Mouse (Mus musculus) cerebellum, adult 18-20 months (tissue): ENCODE data around the gene Vsig10l.

ENCODE experiments used
- DNase-seq, 2 experiments: peaks; one replicate each; pipeline ENCODE4 v3.0.0; 2021

Gene Vsig10l

GRCm38 (mm10) chr7:43463976-43464375, 1.0 kb downstream of the Vsig10l start:
- DNase-seq: no peak

GRCm38 (mm10) chr7:43464864-43465343, 2.0 kb downstream of the Vsig10l start:
- no peak for DNase-seq

GRCm38 (mm10) chr7:43465344-43466098, 2.6 kb downstream of the Vsig10l start:
- peak; percentile 68 to 79 for DNase-seq

- peak; percentile 82 to 88 for DNase-seq
These were observed 3.2 kb downstream of the Vsig10l start for GRCm38 (mm10) chr7:43466099-43466694.

GRCm38 (mm10) chr7:43470373-43470772, 7.4 kb downstream of the Vsig10l start:
- DNase-seq: peak; percentile 42 to 49

- no peak for DNase-seq
These were observed 12.8 kb downstream of the Vsig10l start for GRCm38 (mm10) chr7:43475706-43476105.

- no peak for DNase-seq
These were observed 13.4 kb downstream of the Vsig10l start for GRCm38 (mm10) chr7:43476376-43476775.

- no peak for DNase-seq
These were observed 18.2 kb downstream of the Vsig10l start for GRCm38 (mm10) chr7:43481191-43481590.

GRCm38 (mm10) chr7:43482090-43482716, 19.3 kb downstream of the Vsig10l start:
- DNase-seq: peak in 1 of 2 experiments; percentile 38

GRCm38 (mm10) chr7:43483236-43483635, 20.3 kb downstream of the Vsig10l start:
- no peak for DNase-seq

GRCm38 (mm10) chr7:43488646-43489045, 25.7 kb downstream of the Vsig10l start:
- peak; percentile 44 to 47 for DNase-seq

GRCm38 (mm10) chr7:43489631-43490125, 26.7 kb downstream of the Vsig10l start, which contains the start of gene Iglon5:
TSS of gene Iglon5 (minus strand) at chr7:43490075.
- DNase-seq: peak; percentile 42 to 66

- DNase-seq: peak; percentile 88 to 93
These were observed 27.2 kb downstream of the Vsig10l start for GRCm38 (mm10) chr7:43490182-43490584.

GRCm38 (mm10) chr7:43490861-43491260, 27.9 kb downstream of the Vsig10l start:
- no peak for DNase-seq

- peak; percentile 78 to 87 for DNase-seq
These were observed 32.5 kb downstream of the Vsig10l start for GRCm38 (mm10) chr7:43495343-43496021.

- DNase-seq: no peak
These were observed 48.9 kb downstream of the Vsig10l start for GRCm38 (mm10) chr7:43511707-43512478.

GRCm38 (mm10) chr7:43512519-43512918, 49.6 kb downstream of the Vsig10l start:
- DNase-seq: no peak

GRCm38 (mm10) chr7:43515076-43515475, 52.1 kb downstream of the Vsig10l start:
- no peak for DNase-seq

- DNase-seq: peak; percentile 28 to 32
These were observed 55.4 kb downstream of the Vsig10l start for GRCm38 (mm10) chr7:43518341-43518740.
